Mouse (Mus musculus) right cerebral cortex, postnatal 25 days (tissue): ENCODE data around the gene Prdx5.

Source experiments
- DNase-seq: peaks from one replicate; pipeline ENCODE4 v3.0.0; 2022

Prdx5 gene

DNA sequence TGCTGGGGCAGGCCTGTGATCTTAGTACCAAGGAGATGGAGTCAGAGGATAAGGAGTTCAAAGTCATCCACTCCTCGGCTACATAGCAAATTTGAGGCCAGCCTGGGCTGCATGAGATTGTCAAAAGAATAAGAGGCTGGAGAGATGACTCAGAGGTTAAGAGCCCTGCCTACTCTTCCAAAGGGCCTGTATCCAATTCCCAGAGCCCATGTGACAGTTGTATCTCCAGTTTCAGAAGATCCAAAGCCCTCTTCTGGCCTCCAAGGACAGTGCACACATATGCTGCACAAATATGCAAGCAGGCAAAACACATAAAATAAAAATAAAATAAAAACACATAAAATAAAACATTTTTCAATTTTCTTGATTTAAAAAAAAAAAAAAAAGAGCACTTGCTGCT lies 35.6 kb downstream of the Prdx5 start:
- DNase-seq = no peak

GRCm38 (mm10) chr19:6872701-6873100 lies 37.2 kb downstream of the Prdx5 start:
- DNase-seq = no peak

DNA sequence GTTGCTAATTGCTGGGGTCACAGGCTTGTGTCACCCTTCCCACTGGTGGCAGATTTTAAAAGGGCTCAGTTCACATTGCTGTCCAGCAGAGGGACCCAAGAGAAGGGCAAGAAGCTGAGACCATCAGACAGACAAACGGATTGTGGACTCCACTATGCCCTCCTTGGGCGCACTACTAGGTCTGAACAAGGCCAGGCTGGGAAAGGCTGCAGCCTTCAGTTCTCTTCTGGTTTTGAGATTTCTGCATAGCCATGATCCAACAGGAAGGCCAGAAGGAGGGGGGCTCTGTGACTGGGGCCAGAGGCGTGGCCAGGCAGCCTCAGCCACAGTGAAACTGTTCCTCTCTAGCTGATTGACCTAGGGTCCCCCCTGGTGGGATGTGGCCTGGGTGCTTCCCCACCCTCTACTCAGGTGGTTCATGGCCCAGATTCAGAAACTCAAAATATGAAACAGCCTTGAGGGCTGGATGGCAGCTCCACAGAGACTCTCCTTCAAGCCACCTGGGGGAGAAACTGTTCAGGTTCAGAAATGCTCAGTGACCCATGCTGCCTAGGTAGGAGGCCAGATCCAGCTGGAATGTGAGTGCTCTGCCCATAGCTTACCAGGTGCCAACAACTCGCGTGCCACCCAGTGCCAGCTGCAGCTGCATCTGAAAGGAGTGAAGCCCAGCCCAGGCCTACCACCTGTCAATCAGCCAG lies 38.2 kb downstream of the Prdx5 start:
- no peak for DNase-seq

DNA sequence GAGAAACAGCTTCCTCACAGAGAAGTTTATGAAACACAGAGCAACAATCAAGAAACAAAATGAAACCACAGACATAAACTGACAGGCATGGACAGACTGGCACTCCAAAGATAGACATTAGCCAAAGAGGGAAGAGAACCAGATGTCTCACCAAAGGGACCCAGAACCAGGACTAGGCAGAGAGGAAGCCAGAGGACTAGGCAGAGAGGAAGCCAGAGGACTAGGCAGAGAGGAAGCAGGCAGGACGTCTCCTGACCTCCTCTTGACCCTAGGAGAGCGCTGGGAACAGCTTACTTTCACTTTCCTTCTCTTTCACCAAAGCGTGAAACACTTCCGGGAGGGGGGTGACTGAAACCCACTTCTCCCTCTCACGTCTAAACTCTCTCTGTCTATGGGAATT lies 40.6 kb downstream of the Prdx5 start:
- DNase-seq = no peak

DNA sequence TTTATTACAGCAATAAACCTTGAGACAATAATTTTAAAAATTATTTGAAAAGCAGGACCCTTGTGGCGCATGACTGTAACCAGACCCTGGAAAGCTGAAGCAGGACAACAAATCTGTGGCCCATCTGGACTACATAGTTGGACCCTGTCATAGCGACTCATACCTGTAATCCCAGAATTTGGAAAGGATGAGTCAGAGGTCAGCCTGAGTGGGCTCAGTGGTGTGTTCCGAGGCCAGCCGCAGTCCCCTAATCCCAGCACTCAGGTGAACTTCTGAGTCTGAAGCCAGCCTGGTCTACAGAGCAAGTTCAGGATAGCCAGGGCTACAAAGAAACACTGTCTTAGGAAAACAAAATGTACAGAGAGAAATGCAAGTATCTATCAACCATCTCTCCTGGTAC lies 48.5 kb downstream of the Prdx5 start:
- DNase-seq = no peak

DNA sequence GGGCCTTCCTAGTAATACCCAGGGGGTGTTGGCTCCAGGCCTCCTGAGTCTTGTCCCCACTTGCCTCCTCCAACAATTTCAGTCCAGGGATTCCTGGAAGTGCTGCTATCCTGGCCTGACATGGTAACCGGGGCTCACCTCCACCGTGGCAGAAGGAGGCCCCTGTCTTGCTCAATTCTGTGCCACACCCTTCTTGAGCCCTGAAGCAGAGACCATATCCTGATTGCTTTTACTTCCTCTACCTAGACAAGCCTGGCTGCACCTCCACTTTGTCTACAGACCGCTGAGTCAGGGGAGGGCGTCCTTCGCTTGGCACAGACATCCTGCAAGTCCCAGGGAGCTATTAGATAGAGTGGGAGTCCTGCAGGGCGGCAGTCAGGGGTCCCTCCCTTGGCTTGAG lies 49.2 kb downstream of the Prdx5 start:
- DNase-seq = no peak

DNA sequence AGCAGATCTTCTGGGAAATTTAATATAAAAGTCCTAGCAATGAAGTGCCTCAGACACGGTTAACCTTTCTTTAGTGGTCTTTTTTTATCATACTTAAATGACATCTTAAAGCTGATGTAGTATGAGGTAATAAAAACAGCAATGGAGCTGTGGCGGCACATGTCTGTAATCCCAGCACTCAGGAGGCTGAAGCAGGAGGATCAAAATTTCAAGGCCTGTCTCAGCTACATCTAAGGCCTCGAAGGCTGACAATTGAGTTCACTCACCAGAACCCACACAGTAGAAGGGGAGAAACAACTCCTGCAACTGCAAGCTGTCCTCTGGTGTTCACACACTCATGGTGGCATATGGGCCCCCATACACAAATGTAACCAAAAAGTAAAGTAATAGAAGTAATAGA lies 49.9 kb downstream of the Prdx5 start:
- DNase-seq = no peak

DNA sequence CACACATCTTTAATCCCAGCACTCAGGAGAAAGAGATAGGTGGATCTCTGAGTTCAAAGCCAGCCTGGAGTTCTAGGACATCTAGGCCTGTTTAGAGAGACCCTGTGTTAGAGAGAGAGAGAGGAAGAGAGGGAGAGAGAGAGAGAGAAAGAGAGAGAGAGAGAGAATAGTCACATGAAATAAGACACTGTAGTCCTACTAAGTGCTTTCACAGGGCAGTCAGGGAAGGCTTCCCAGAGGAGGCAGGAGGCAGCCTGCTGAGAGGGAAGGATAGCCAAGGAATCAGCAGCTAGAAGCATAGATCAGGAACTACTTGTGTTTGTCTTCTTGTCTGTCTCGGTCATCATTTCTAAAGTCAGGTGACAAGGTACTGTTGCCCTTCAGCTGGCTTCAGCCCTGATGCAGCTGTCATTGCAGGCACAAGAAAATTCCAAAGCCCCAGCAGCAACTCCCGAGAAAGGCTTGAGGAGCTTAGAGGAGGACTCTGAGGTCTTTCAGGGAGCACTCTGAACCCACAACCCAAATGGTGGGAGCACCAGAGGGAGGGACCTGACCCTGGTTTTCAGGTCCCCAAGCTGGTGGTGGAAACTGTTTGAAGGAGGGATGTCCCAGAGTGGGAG lies 50.8 kb downstream of the Prdx5 start:
- DNase-seq = no peak

DNA sequence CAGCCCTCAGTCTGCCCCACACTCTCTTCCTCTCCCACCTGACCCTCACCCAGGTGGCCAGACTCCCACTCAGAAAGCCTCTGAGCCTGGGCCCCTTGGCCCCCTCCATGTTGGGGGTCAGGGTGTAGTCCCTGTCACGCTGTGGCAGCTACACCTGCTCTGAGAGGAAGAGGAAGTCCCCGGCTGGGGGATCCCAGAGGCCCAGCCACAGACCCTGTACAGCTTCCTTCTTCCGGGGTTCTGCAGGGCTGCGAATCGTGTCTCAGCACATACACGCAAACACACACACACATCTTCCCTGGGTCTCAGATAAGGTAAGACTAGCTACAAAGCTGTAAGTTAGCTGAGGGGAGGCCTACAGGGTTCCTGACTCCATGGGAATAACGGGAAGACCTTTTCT lies 51.9 kb downstream of the Prdx5 start, which contains the start of gene Ccdc88b:
Gene Ccdc88b (minus strand): TSS at position 181 of the 400 bp plus-strand sequence.
- DNase-seq = no peak

GRCm38 (mm10) chr19:6857391-6858005 lies 52.4 kb downstream of the Prdx5 start:
- DNase-seq = no peak

GRCm38 (mm10) chr19:6857003-6857360 lies 52.9 kb downstream of the Prdx5 start:
- DNase-seq = no peak
